Mouse (Mus musculus): ENCODE measurements around the gene March9. TPM values are rescaled to one million over a fixed set of nuclear protein-coding genes. Genes with fewer than 3 reads are reported as not detected.
A peak's percentile ranks its signal among the peaks of the same experiment; 100 is the strongest.

The March9 gene
- total and polyA plus RNA-seq, 2 experiments = 0.09 to 0.44 TPM

DNA sequence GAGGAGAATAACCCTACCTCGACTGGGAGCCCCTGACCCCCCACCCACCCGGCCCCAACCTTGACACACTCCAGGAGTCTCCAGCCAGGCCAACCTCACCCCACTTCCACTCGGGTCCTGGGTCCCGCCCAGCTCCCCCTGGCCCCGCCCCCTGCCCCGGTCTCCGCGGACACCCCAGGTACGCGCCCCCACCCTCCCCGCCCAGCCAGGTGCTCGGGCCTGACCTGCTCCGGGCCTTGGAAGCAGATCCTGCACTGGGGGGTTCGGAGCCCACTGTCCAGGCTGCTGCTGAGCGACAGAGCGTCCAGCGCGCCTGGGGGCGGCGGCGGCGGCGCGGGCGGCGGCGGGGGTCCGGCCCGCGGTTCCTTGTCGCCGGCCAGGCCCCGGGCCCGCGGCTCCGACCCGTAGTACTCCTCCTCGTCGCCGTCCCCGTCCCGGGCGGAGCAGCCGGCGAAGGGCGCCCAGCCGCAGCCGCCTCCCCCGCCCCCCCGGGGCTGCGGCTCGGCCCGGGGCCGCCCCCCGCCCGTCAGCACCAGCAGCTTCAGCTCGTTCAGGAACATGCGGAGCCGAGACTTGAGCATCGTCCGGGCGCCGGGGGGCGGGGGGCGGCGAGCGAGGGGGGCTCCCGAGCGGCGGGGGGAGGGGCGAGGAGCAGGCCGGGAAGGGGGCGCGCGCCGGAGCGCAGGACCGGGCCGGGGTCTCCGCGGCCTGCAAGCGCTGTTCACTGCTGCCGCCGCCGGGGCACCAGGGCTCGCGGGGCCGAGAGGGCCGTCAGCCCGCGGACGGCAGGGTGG lies 613 bp downstream of the March9 start:
- TF ChIP-seq POLR2A (IDR thresholded peaks at IDR 0.05; ENCODE audit: extremely low read depth, insufficient read depth, low read length) = no peak
- no peak for TF ChIP-seq CTCF (IDR thresholded peaks at IDR 0.05; ENCODE audit: low read depth, low read length)
- Histone ChIP-seq H3K9ac (ENCODE audit: low read depth, low read length) (peak overlapping the region; percentile 67), H3K79me2 (ENCODE audit: control insufficient read depth, insufficient read depth, low read length) (peaks cover 3% of the 10 kb centered on the region; the same call in 1 of the 2 replicates), H3K36me3 (ENCODE audit: control insufficient read depth, insufficient read depth, low read length) (no peaks in the 10 kb centered on the region), H3K27ac (replicated peaks; ENCODE audit: insufficient read depth, low read depth, low read length) (no peak overlapping the region), H3K27me3 (ENCODE audit: control insufficient read depth, insufficient read depth, low read length) (peaks cover 2% of the 10 kb centered on the region; the same call in 1 of the 2 replicates), H3K4me1 (ENCODE audit: control insufficient read depth, insufficient read depth, low read length) (peaks cover 3% of the 10 kb centered on the region; the same call in 1 of the 2 replicates), H3K4me3 (ENCODE audit: insufficient read depth, low read depth, low read length) (peak overlapping the region; percentile 68)
- 3% methylated on average over 79 of the region's 92 CpGs for WGBS
- DNase-seq (ENCODE audit: extremely low read depth, low read depth, low spot score) = no peak

DNA sequence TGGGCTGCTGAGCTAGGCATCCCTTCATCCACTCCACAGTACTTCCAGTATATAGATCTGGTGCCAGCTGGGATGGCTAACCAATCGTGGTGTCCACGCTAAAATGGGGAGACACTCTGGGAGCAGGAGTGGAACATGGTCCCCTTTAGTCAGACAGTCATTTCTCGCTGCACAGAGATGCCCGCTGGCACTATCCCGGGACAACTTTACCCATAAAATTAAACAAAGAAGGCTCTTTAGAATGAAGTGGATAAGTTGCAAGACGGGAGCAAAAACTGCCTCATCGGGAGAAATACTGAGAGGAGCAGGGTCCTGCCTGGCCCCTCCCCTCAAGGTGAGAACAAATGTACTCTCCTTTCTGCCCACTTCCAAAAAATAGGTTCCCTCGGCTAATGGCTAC lies 1.3 kb downstream of the March9 start:
- DNase-seq (ENCODE audit: extremely low read depth, low read depth, low spot score) = no peak
- H3K79me2 ChIP-seq (ENCODE audit: control insufficient read depth, insufficient read depth, low read length) = no peaks in the 10 kb centered on the region; the same call in 1 of the 2 replicates
- no peak for TF ChIP-seq POLR2A (IDR thresholded peaks at IDR 0.05; ENCODE audit: extremely low read depth, insufficient read depth, low read length)
- TF ChIP-seq CTCF (IDR thresholded peaks at IDR 0.05; ENCODE audit: low read depth, low read length) = no peak
- WGBS = 11% methylated on average over 8 of the region's 8 CpGs
- H3K27me3 ChIP-seq (ENCODE audit: control insufficient read depth, insufficient read depth, low read length) = peaks cover 2% of the 10 kb centered on the region; the same call in 1 of the 2 replicates
- H3K27ac ChIP-seq (replicated peaks; ENCODE audit: insufficient read depth, low read depth, low read length) = no peak overlapping the region
- no peak overlapping the region for H3K4me3 ChIP-seq (ENCODE audit: insufficient read depth, low read depth, low read length)
- H3K36me3 ChIP-seq (ENCODE audit: control insufficient read depth, insufficient read depth, low read length) = no peaks in the 10 kb centered on the region
- H3K4me1 ChIP-seq (ENCODE audit: control insufficient read depth, insufficient read depth, low read length) = no peaks in the 10 kb centered on the region
- H3K9ac ChIP-seq (ENCODE audit: low read depth, low read length) = no peak overlapping the region

- H3K36me3 ChIP-seq (ENCODE audit: control insufficient read depth, insufficient read depth, low read length) = no peaks in the 10 kb centered on the region
- DNase-seq (ENCODE audit: extremely low read depth, low read depth, low spot score) = no peak
- WGBS = 11% methylated on average over 9 of the region's 9 CpGs
- no peak overlapping the region for H3K4me3 ChIP-seq (ENCODE audit: insufficient read depth, low read depth, low read length)
- TF ChIP-seq POLR2A (IDR thresholded peaks at IDR 0.05; ENCODE audit: extremely low read depth, insufficient read depth, low read length) (no peak), CTCF (IDR thresholded peaks at IDR 0.05; ENCODE audit: low read depth, low read length) (peak; percentile 93)
- H3K4me1 ChIP-seq (ENCODE audit: control insufficient read depth, insufficient read depth, low read length) = no peaks in the 10 kb centered on the region
- no peaks in the 10 kb centered on the region for H3K79me2 ChIP-seq (ENCODE audit: control insufficient read depth, insufficient read depth, low read length)
- no peak overlapping the region for H3K27ac ChIP-seq (replicated peaks; ENCODE audit: insufficient read depth, low read depth, low read length)
- H3K9ac ChIP-seq (ENCODE audit: low read depth, low read length) = no peak overlapping the region
- peaks cover 2% of the 10 kb centered on the region; the same call in 1 of the 2 replicates for H3K27me3 ChIP-seq (ENCODE audit: control insufficient read depth, insufficient read depth, low read length)
Observed at GRCm38 (mm10) chr10:127058161-127058560, 1.8 kb downstream of the March9 start.

GRCm38 (mm10) chr10:127056490-127056889 lies 3.5 kb downstream of the March9 start:
- Histone ChIP-seq H3K9ac (ENCODE audit: low read depth, low read length) (no peak overlapping the region), H3K36me3 (ENCODE audit: control insufficient read depth, insufficient read depth, low read length) (no peaks in the 10 kb centered on the region), H3K27ac (replicated peaks; ENCODE audit: insufficient read depth, low read depth, low read length) (no peak overlapping the region), H3K27me3 (ENCODE audit: control insufficient read depth, insufficient read depth, low read length) (peaks cover 2% of the 10 kb centered on the region; the same call in 1 of the 2 replicates), H3K4me1 (ENCODE audit: control insufficient read depth, insufficient read depth, low read length) (no peaks in the 10 kb centered on the region), H3K4me3 (ENCODE audit: insufficient read depth, low read depth, low read length) (no peak overlapping the region), H3K79me2 (ENCODE audit: control insufficient read depth, insufficient read depth, low read length) (no peaks in the 10 kb centered on the region)
- 91% methylated on average over 20 of the region's 20 CpGs for WGBS
- no peak for DNase-seq (ENCODE audit: extremely low read depth, low read depth, low spot score)
- no peak for TF ChIP-seq CTCF (IDR thresholded peaks at IDR 0.05; ENCODE audit: low read depth, low read length)
- TF ChIP-seq POLR2A (IDR thresholded peaks at IDR 0.05; ENCODE audit: extremely low read depth, insufficient read depth, low read length) = no peak

- no peaks in the 10 kb centered on the region for H3K79me2 ChIP-seq (ENCODE audit: control insufficient read depth, insufficient read depth, low read length)
- peaks cover 2% of the 10 kb centered on the region; the same call in 1 of the 2 replicates for H3K27me3 ChIP-seq (ENCODE audit: control insufficient read depth, insufficient read depth, low read length)
- 88% methylated on average over 8 of the region's 8 CpGs for WGBS
Observed at GRCm38 (mm10) chr10:127055406-127055805, 4.6 kb downstream of the March9 start.

DNA sequence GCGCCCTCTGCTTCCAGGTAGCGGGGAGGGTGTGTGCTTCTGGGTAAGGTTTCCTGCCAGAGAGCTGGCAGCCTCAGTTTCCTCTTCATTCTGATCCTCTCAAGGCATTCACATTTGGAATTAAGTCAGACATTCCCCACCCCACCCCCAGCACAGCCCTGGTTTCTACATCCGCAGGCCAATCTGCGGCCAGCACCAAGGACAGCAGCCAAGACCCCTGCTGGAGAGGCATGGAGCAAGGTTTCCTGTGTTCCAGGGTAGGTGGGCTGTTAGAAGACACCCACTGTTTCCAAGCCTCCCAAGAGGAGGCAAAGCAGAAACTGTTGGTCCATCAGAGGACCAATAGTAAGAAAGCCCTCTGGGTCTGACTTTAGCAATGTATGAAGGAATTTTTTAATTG lies 5.3 kb downstream of the March9 start:
- H3K9ac ChIP-seq (ENCODE audit: low read depth, low read length) = no peak overlapping the region
- no peaks in the 10 kb centered on the region for H3K79me2 ChIP-seq (ENCODE audit: control insufficient read depth, insufficient read depth, low read length)
- H3K4me3 ChIP-seq (ENCODE audit: insufficient read depth, low read depth, low read length) = no peak overlapping the region
- no peak for DNase-seq (ENCODE audit: extremely low read depth, low read depth, low spot score)
- 85% methylated on average over 4 of the region's 4 CpGs for WGBS
- no peak overlapping the region for H3K27ac ChIP-seq (replicated peaks; ENCODE audit: insufficient read depth, low read depth, low read length)
- H3K36me3 ChIP-seq (ENCODE audit: control insufficient read depth, insufficient read depth, low read length) = no peaks in the 10 kb centered on the region
- no peaks in the 10 kb centered on the region for H3K4me1 ChIP-seq (ENCODE audit: control insufficient read depth, insufficient read depth, low read length)
- peaks cover 7% of the 10 kb centered on the region; the same call in 1 of the 2 replicates for H3K27me3 ChIP-seq (ENCODE audit: control insufficient read depth, insufficient read depth, low read length)
- no peak for TF ChIP-seq CTCF (IDR thresholded peaks at IDR 0.05; ENCODE audit: low read depth, low read length)
- TF ChIP-seq POLR2A (IDR thresholded peaks at IDR 0.05; ENCODE audit: extremely low read depth, insufficient read depth, low read length) = no peak

More at GRCm38 (mm10) chr10:127055406-127055805, 4.6 kb downstream of the March9 start:
- H3K27ac ChIP-seq (replicated peaks; ENCODE audit: insufficient read depth, low read depth, low read length) = no peak overlapping the region
- no peak overlapping the region for H3K4me3 ChIP-seq (ENCODE audit: insufficient read depth, low read depth, low read length)
- no peak for TF ChIP-seq CTCF (IDR thresholded peaks at IDR 0.05; ENCODE audit: low read depth, low read length)
- no peak for TF ChIP-seq POLR2A (IDR thresholded peaks at IDR 0.05; ENCODE audit: extremely low read depth, insufficient read depth, low read length)
- H3K9ac ChIP-seq (ENCODE audit: low read depth, low read length) = no peak overlapping the region
- H3K36me3 ChIP-seq (ENCODE audit: control insufficient read depth, insufficient read depth, low read length) = no peaks in the 10 kb centered on the region
- H3K4me1 ChIP-seq (ENCODE audit: control insufficient read depth, insufficient read depth, low read length) = no peaks in the 10 kb centered on the region
- no peak for DNase-seq (ENCODE audit: extremely low read depth, low read depth, low spot score)

All from liver, adult 2 months (tissue).